Mouse (Mus musculus) right cerebral cortex, postnatal 4 days (tissue): ENCODE data around the gene Lasp1.
"Not testable (repeated sequence)": the region's sequence is repeated elsewhere in the genome, so short reads cannot be mapped to it uniquely, and the experiment has no call there.

ENCODE experiments used
- DNase-seq: peaks from one replicate; pipeline ENCODE4 v3.0.0-alpha.2; 2022

Lasp1 gene

DNA sequence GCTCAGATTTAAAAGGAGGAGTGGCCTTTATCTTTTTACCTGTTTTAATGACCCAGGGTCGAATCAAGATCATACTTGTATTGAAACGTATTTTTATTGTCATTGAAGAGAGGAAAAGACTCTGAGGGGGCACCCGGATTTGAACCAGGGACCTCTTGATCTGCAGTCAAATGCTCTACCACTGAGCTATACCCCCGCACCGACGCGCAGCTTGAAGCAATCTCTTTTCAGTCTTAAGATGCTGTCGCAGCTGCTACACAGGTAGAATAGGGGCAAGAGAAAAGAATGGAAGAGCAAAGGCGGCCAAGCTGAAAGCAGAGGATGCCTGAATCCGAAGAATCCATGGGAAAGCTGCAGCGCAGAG lies at the start of gene Lasp1:
Gene Lasp1 (plus strand): TSS at position 219 of the 364 bp plus-strand sequence.
- DNase-seq: peak; percentile 91

DNA sequence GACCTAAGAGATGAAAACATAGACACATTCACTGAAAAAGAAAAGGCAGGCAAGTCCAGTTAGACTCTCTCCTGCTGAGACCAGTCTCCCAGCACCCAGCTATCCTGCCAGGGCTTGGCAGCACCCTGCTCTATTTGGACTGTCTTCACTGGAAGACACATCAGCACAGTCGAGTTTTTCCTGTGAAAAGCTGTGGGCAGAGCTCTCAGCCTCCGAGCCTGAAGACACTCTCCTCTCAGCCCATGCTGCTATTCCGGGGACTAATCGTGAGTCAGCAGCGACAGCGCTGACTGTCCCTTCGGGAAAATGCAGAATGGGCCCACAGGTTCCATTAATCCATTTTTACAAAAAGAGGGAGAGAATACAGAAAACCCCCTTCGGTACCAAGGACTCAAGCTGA lies 45.5 kb upstream of the Lasp1 start:
- DNase-seq: no peak

DNA sequence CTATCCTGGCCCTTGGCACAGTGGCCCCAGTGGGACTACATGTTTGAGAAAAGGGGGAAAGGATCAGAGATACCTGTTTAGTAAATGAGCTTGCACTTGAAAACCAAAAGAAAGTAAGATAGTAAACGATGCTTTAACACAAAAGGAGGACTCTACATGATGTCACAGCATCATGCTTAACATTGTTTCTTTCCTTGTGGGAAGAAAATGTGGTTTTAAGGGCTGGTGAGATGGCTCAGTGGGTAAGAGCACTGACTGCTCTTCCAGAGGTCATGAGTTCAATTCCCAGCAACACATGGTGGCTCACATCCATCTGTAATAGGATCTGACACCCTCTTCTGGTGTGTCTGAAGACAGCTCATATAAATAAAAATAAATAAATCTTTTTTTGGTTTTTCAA lies 40.7 kb upstream of the Lasp1 start:
- DNase-seq: no peak

- no peak for DNase-seq
Observed at GRCm38 (mm10) chr11:97758942-97759341, 39.9 kb upstream of the Lasp1 start.

DNA sequence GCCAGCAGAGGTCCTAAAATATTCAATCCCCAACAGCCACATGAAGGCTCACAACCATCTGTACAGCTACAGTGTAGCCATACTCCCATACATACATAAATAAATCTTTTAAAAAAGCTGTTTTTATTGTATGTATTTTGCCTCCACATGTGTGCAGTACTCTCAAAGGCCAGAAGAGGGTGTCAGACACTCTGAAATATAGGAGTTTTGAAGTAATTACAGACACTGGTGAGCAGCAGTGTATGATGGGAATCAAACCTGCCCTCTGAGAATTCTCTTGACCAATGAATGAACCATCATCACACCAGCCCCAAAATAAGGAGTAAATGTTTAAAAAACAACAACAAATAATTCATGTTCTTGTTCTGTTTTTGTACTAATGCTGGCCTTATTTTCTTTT lies 37.2 kb upstream of the Lasp1 start:
- no peak for DNase-seq

DNA sequence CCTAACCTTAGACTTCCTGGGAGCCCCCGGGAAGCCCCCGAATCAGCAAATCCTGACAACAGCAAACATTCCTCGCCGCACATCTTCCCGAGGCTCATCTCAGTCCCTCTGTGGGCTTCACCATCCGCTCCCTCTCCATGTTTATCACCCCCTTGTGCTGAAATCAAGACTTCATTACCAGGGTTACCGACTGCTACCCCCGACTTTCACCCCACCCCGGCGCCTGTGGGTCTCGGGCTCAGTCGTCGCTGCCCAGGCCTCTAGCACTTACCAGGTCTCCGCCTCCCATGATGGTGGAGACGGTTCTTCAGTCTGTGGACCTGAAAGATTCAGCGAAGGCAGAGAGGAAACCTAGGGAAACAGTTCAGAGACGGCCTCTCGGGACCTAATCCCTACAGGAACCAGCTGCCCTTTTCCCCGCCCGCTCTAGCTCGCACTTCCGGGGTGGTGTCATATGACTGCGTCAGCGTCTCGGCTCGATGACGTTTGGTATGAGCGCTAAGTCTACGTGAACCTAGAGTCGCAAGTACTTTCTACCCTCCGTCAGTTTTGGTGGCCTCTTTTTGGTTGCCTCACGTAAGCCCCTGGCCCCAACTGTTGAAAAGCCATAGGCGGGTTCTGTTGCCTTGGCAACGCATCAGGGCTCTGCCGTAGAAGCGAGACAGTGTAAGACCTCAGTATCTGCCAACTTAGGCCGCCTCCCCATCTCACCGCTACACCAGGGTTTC lies 32.5 kb upstream of the Lasp1 start, which contains the start of gene Cwc25:
Gene Cwc25 (minus strand): TSS at position 403 of the 728 bp plus-strand sequence.
- DNase-seq: peak; percentile 90

DNA sequence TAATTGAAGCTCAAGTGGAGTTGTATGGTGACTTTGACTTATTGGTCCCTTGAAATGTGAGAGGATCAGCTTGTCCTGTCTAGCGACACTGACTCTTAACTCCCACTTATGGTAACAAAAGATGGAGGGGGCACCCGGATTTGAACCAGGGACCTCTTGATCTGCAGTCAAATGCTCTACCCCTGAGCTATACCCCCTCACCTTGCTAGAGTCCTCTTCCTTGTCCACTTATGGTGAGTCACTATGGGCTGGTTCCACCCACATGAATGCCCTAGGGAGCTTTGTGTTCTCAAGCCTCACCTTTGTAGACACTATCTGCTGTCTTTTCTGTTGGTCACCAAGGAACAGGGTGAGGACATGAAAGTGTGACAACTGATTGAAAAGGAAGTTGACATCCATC lies 29.1 kb upstream of the Lasp1 start:
- DNase-seq: no peak

DNA sequence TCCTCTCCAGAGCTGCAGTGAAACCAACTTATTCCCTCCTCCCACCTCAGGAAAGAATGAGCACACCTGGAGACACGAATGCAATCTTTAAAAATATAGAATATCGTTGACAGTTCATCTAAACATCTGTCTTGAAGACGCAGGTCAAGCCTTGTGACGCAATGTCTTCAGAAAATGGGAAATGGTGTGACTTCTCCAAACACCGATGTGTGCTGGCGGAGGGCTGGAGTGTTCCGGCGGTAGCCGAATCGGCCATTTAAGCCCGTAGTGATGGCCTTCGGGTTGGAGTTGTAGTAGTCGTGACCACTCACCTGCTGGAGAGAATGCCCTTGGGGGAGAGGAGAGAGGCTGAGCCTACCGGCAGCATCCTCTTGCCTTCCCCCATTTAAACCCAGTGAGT lies 27.4 kb upstream of the Lasp1 start:
- no peak for DNase-seq

GRCm38 (mm10) chr11:97775186-97775585 lies 23.6 kb upstream of the Lasp1 start:
- DNase-seq: no peak

GRCm38 (mm10) chr11:97775808-97776496 lies 22.8 kb upstream of the Lasp1 start, which contains the start of gene 1700001P01Rik:
1700001P01Rik (minus strand) TSS chr11:97775918.
- no peak for DNase-seq

- DNase-seq: no peak
Observed at GRCm38 (mm10) chr11:97776497-97777128, 22.2 kb upstream of the Lasp1 start.

DNA sequence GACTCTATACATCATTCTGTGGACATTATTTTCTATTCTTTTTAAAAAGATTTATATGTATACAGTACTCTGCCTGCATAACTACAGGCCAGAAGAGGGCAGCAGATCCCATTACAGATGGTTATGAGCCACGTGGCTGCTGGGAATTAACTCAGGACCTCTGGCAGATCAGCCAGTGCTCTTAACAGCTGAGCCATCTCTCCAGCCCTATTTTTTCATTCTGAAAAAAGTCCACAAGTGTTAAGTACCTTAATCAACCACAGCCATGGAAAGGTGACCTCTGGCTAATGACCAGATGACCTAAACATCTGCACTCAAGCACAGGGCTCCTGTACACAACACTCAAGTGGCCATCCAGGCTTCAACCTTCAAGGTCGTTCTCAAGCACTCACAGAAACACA lies 21.7 kb upstream of the Lasp1 start:
- DNase-seq: no peak

DNA sequence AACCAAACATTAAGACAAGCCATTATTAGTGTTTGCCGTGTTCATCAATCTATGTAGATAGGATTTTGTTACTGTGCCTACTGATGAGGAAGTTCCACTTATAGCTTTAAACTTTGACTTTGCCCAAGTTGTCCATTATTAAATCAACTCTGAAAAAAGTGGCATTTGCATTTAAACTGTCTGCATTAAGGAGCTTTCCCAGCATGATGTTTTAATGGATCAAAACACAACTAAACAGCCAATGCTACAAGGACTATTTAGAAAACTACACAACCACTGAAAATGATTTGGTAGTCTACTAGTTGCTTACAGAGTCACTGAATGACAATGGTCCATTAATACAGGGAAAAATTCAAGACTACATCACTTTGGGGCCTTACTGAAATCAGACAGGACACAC lies 19.9 kb upstream of the Lasp1 start:
- no peak for DNase-seq

DNA sequence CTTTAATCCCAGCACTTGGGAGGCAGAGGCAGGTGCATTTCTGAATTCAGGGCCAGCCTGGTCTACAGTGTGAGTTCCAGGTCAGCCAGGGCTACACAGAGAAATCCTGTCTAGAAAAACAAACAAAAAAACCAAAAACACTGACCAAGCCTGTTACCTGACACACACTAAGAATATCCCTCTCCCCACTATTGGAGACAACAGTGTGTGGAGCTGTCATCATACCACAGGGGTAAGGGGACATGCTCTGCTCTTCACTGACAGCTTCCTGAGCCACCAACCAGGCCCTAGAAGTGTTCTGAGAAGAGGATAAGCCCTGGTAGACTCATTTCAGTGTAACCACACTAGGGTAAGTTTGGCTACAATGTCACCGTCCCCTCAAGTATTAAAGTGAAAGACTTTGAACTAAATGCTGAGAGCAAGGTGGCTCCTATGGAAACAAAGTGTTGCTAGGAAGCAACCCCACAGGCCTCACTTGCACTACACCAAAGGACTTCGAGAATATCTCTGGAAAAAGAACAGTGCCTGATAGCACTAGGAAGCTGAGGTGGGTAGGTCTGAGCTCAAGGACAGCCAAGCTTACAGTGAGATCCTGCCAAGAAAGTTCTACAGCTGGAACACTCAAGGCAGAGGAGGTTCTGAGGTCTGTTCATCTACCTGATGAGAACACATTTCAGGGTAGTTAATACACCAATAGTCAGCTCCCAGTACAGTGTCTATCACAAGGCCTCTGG lies 18.7 kb upstream of the Lasp1 start:
- no peak for DNase-seq

DNA sequence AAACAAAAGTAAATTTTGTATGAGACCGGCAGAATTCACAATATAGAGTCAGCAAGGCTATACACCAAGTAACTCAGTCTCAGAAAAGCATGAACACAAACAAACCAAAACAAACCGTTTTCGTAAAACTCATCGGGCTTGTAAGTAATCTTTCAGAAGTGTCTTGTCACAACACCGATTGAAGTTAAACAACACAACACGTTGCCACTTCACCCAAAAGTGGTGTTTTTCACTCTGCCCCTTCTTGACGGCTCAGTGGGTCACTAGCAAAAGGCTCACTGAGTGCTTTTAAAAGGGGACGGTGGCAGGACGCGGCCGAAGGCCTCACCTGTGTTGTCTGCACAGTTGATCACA lies 17.3 kb upstream of the Lasp1 start:
- DNase-seq: no peak

DNA sequence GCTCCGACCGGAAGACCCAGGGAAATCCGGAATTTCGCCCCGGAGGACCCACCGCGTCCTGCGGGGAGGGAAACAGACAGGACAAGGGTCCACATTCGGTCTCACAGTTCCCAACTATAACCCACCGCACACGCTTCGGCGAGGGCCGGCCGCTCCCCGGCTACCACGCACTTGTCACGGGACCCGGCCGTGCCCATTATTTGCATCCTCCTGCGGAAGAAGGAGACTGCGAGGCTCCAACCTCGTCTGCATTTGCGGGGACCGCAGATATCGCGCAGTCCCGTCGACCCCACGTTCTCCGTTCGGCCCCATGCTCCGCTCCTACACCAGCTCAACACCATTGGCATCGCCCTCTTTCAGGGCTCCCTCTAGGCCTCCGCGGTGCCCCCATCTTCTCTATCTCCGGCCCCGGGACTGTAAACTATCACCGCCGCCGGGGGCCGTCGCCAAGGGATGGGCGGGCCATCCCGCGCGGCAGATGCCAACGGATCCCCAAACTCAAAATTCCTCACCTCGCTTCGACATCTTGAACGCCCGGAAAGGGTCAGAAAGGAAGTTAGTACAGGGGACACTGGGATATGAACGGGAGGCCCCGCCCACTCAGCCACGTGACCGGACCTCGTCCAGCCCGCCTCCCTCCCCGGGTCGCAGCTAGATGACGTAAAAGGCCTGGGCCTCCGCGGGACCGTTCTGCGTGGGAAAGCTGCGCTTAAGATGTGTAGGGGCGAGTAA lies 16.8 kb upstream of the Lasp1 start, which contains the start of gene Rpl23:
Gene Rpl23 (minus strand): TSS at position 606 of the 732 bp plus-strand sequence.
- DNase-seq: peak; percentile 100

- no peak for DNase-seq
Observed at GRCm38 (mm10) chr11:97782564-97782895, 16.3 kb upstream of the Lasp1 start.

DNA sequence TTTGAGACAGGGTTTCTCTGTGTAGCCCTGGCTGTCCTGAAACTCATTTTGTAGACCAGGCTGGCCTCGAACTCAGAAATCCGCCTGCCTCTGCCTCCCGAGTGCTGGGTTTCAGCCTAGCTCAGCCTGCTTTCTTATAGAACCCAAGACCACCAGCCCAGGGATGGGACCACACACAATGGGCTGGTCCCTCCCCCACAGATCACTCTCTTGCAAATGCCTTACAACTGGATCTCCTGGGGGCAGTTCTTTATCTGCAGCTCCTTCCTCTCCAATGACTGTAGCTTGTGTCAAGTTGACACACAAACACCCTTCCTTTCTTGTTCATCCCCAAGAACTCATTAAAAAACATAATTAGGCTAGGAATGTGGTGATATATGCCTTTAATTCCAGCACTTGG lies 10.8 kb upstream of the Lasp1 start:
- DNase-seq: no peak

GRCm38 (mm10) chr11:97789727-97790126 lies 9.1 kb upstream of the Lasp1 start:
- DNase-seq: no peak

DNA sequence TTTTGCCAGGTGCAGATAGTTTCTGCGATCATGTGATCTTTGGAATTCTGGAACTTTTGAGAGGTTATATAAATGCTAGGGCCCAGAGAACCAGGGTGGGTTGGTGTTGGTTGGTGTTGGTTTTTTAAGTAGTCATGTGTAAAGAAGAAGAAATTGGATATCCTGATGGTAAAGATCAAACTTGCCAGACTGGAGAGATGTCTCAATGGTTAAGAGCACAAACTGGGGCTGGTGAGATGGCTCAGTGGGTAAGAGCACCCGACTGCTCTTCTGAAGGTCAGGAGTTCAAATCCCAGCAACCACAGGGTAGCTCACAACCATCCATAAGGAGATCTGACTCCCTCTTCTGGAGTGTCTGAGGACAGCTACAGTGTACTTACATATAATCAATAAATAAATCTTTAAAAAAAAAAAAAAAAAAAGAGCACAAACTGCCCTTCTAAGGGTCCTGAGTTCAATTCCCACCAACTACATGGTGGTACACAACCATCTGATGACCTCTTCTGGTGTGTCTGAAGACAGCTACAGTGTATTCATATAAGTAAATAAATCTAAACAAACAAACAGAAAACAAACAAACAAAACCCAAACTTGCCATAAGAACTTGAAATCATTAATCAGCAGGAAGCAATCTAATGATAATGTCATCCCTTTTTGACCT lies 7.9 kb upstream of the Lasp1 start:
- not testable (repeated sequence) for DNase-seq

GRCm38 (mm10) chr11:97793165-97793564 lies 5.6 kb upstream of the Lasp1 start:
- DNase-seq: no peak

- DNase-seq: peak; percentile 76
Observed at GRCm38 (mm10) chr11:97796910-97797309, 1.9 kb upstream of the Lasp1 start.
